Mouse (Mus musculus): ENCODE measurements at regions not wholly inside any gene's neighbourhood (a gene's known extent, or its start where the extent isn't known, plus 50 kb on each side); places are given as distances from the start of the nearest gene placed in this dataset.
"Not testable (repeated sequence)": the region's sequence is repeated elsewhere in the genome, so short reads cannot be mapped to it uniquely, and the experiment has no call there.

DNA sequence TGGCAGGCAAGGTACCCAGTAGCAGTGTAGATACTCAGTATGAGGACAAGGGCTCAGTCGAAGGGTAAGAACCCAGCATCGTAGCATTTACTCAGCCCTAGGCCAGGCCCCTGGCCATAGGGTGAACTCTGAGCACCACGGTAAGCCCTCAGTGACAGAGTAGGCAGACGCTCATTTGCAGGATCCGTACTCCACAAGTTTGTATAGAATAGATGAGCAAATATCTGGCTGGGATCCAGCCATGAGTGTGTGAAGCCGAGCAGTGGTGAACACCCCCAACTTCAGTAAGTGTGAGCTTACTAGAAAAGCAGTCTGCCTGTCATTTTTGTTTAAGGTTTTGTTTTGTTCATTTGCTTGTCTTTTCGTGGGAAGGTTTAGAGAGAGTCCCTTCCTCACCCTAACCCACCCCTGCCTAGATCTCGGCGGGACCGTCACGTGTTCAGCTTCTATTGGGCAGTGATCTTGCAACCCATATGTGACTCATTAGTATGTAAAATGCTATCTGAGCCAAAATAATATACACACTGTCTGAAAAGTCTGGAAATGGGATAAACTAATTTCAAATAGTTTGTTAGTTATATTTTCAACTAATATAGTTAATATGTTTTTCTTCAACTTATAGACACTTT is 76.3 kb downstream of the Gm5447 start:
- no peak for DNase-seq

DNA sequence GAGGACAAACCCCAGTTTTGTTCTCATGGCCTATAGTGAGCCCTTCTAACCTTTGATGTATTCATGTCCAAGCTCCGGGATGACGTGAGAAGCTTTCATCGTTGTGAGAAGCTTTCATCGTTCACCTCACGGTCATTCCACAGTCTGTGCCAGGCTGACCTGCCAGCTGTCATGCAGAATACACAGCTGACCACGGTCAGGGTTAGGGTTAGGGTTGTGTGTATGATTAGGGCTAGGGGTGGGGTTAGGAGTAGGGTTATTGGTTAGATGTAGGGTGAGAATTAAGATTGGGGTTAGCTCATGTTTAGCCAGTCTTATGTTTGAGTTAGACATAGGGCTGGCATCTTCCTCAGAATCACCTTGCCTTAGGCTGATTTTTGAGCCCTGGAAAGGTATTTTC is 77.6 kb downstream of the Gm5447 start:
- DNase-seq, result not testable (repeated sequence)

DNA sequence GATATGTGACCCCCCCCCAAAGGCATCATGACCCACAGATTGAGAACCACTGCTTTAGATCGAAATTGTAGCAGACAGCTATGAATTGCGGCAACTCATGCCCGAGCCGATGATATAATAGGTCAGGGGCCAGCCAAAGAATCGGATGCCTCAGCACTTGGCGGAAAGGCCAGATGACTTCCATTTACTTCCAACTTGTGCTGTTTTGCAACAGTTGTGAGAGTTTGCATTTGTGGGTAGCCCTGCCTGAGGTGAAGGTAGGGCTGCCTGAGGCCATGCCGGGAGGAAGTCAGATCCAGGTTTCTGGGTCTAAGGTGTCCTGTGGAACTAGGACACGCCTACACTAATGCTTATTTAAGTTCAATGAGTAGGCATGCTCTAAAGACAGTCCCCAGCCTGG is 80.4 kb downstream of the Gm5447 start:
- no peak for DNase-seq

DNA sequence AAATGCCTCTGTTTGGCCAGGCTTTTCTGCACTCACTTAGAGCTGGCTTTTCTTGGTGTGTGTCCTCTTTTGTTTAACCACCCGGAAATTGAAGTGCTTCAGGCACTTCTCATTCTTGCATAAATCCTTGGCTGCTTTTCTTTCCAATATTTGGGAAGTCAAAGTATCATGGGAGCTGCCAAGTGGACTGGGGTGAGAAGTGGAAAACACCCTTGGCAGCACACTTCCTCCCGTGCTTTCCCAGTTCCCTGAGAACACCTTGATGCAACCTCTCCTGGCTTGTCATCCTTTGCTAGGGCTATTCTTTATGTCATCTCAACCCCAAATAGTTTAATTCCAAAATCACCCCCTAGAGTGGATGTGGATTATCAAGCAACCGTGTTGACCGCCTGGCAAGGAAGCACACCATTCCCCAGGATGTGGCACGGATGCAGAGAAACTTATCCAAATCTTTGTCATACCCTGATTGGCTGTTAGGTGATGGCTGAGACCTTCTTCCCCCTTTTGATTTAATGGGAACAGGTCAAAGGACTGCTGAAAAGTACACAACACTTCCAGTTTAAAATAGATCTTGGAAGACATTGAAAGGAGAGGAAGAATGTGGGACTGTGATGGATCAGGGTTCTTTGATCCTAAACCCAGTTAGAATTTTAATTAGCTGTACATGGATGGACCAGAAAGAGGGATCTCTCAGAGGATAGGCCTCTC is 81.5 kb downstream of the Gm5447 start:
- DNase-seq, result no peak

DNA sequence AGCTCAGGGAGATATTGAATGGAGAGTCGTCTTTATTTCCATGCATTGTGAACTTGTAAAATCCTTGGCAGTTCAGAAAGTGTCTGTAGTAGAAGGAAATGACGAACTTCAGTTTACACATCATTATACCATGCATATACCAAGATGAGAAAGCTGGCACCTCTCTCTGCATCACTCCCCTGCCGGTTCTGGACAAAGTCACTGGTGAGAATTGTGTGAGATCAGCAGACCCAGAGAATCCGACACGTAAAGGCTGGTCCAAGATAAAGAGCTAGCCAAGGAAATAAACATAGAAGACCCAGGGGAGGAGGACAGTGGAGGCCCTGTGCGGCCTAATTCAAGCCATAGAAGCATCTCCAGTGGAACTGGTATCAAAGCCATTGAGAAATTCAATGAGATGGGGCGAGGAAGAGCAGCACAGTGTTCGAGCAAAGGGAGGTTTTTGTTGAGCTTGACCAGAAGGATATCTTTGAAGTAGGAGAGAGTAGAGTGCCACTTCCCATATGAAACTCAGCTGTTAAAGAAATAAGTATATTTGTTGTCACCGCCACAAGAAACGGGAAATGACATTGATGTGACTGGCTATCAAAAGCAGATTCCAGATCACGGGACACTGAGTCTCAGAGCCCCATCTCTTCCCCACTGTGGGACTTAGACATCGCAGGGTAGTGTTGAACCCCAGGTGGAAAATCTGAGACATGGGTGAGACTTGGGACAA is 82.3 kb downstream of the Gm5447 start:
- DNase-seq, result no peak

DNA sequence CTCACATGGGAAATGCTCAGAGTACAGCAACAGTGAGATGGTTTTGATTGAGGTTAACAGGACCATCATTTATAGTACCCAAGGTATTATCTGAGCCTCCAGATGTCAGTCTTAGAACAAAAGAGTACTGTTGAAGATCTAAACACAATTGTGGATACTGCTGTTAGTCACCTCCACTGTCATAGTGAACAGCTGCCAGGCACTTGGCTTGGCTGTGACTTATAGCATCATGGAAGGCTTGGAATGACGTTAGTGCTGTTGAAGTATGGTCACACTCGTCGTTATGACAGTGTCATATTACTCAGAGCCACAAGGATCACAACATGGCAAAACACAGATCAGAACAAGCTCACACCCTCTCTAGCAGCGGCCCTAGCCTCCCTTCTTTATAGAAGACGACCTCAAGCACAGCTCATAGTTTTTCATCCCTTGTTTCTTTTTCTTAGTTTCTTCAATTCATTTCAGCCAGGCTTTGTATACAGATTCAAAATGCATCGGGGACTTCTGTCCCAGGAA is 87.0 kb downstream of the Gm5447 start:
- no peak for DNase-seq

DNA sequence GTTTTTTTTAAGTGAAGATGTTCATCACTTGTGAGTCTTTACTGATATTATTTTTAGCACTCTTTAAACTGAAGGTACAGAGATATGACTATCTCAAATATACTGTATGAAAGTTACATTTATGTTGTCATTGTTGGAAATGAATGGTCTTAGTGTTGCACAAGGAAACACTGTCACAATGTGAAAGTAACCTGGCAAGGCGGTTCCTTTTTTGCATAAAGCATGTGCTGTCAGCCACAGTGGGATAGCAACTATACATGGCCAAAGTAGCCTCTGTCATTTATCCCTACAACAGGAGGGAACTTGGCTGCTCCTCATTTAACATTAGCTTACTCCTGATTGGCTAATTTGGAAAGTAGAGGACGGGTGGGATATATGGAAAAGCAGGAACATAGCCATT is 94.3 kb downstream of the Gm5447 start:
- DNase-seq, result no peak

DNA sequence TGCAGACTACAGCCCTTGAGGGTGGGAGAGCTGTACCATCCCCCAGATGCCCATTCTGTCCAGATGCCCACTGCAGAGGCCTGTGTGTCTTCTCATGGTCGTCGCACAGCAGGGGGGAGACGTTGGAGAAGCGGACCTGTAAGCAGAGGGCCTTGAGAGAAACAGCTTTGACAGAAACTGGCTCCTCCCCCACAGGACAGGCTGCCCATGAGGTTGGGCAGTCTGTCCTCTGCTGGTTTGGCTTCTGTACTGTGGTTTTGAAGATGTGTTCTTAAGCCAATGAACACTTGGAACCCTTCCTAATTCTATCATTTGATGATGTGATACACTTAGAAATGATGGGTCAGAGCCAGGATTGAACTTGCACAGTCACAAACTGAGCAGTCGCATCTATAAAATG is 102.5 kb downstream of the Gm5447 start:
- DNase-seq, result no peak

DNA sequence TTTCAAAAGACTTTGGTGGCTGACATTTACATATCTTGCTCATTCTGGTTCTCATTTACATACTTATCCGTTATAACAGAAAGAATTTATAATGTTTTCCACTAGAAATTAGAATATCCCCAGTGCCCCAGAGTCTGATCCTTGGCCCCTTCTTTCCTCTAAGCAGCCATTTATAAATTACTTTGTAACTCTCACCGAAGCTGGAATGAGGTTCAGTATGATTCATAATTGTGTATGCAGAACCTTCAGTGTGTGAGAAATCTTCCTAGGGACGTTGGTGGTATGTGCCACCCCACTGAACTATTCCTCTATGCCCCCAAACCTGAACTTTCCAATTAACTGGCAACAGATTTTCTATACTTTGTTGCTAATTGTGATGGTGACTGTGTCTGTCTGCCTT is 104.7 kb downstream of the Gm5447 start:
- no peak for DNase-seq

DNA sequence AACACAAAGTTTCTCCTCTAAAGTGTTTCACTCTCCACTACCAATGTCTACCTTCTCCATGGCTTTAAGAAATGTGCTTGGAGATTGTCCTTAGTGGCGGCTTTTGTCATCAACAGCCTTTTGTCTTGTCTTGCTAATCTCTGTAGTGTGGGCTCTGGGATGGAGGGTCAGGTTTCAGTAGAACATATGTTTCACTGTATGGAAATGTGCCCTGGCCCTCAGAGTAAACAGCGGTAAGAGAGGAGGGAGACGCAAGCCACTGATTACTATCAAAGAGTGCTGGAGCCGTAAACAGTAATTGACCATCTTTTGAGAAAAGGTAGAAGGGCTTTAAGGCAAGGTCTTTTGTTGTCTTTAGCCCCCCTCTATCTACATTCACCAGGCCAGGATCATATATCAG is 106.2 kb downstream of the Gm5447 start:
- no peak for DNase-seq

DNA sequence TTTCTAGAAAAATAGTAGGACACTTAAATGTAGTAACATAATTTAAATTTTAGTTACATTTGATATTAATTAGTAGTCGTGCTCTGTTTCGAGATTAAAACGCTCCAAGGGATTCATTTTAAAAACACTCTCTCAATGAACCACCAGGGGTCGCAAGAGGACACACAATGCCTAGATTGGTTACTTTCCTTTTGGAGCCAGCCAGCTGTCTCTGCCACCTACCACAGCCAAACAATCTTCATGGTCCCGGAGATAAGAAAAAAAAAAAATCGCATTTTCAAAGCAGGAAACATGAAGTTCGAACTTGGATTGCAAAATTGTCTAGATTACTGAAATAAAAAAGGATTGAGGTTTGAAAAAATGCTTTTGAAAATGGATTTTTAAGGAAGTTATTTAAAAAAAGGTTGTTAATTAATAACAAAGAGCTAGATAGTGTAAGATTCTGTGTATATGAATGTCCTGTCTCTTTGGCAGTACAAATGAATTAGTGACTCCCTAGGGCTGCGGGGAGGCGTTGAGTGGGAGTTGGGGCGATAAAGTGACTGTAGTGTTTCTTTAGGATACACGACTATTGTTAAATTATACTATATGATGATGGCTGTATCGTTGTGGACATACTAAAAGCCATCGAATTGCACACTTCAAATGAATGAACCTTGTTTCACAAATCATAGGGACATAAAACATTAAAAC is 108.6 kb downstream of the Gm5447 start:
- peak; percentile 81 for DNase-seq

DNA sequence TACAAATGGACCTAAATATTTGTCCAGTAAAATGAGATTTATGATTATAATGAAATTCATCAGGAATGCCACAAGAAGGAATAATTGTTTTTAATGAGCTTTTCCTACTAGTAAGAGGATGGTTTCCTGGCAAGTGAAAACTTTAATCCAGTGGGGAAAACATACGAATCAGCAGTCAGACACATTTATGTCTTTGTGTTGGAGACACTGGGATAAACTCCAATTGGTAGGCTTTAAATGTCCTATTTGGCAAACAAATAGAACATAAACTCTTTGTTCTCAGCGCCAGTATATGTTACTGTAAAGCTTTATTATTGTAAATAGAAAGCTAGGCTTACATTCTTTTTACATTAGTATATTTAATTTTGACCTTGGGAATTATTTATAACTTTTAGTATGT is 127.0 kb downstream of the Gm5447 start:
- DNase-seq, result no peak

DNA sequence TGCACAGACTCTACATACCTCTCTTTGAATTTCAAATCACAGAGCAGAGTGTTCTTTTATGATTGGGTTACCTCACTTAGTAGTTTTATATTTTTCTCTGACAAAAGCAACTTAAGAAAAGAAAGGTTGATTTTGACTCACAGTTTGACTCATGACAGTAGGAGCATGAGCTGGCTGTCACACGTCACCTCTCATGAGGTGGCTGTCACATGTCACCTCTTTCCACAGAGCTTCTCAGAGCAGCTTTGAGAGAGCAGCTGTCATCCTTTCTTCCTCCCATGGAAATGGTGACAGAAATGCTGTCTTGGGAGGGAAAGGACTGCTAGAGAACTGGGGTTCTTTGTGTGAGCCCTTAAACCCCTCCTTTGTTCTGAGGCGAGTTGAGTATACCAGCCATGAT is 133.4 kb downstream of the Gm5447 start:
- no peak for DNase-seq

DNA sequence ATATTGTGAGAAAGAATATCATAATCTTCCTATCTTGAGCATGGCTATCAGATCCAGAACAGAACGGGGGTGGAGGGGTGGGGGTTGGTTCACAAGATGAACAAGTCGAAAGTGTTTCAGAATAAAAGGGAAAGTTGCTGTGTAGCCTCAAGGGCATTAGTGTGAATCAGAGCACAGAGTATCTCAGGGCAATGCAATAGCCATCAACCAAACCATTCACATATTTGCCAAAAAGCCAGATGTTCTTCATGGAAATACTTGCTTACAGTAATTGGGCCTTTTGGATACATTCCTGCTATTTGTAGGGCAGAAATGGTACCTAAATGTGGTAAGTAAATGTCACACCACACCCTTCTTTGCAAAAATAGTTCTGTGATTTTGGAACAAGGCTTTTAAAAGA is 135.2 kb downstream of the Gm5447 start:
- DNase-seq, result no peak

DNA sequence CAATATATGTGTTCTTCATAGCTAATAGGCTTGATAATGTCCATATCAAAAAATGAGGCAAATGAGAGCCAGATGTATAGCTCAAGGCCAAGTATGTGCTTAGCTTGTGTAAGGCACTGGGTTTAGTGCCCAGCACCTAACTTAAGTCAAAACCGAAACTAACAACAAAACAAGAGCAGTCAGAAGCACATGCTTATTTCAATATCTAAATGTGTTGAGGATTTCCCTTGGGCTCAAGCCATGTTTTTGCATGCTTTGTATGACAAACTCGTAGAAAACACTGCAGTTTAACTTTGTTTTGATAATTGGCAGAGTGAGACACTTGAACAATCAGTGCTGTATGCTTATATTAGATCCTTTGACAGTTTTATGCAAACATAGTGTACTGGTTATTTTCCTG is 148.7 kb downstream of the Gm5447 start:
- no peak for DNase-seq

DNA sequence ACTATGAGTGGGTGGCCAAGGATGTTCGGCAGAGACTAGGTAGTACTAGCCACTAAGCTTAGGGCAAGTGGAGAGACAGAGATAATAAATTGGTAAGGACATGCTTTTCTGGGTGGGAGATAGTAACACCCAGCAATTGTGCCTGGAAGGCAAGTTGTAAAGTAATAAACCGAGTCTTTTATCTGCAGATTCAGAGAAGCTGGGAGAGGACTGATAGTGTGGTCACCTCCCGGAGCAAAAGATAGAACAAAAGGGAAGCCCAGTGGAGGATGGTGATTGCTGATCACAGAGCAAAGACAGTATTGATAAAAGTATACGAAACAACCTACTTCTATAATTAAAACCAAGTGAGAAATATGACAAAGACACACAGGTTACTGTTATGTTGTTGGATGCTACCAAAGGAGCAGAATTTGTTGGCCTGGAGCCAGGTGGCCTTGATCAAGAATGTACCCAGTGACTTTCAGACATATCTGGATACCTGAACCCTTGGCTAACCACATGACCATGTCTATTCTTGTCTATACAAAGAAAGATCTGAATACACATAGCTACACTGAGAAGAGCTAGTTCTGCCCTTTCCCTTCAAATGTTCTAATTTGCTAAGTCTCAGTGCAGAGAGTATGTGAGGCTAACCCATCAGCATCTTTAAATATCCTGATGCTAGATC is 150.7 kb downstream of the Gm5447 start:
- DNase-seq, result no peak

DNA sequence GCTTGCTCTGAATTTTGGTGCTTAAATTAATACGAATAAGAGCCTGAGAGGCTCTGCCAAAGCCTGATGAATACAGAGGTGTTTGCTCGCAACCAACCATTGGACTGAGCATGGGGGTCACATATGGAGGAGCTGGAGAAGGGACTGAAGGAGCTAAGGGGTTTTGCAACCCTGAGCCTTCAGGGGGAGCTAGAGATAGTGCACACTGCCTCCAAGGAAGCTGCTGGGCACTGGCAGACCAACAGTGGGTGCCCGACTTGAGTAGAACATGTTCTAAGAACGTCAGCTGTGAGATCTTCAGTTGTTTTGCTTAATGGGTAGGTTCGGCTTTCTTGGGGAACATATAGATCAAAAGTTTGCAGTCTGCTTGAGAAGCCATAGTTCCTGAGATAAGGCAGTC is 158.5 kb downstream of the Gm5447 start:
- DNase-seq, result no peak

DNA sequence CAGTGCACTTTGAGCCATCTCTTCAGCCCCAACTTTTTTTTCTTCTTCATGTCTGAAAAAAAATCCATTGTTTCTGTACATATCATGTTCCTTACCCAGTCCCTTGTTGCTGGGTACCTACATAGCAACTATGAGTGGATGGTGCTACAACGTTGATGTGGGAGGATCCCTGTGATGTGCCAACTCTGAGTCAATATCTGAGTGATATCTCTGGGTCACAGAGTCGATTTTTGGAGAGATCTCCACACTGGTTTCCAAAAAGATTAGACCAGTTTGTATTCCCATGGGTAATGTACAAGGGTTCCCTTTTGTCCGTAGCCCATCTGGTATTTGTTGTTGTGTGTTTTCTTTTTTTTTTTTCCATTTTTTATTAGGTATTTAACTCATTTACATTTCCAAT is 165.7 kb downstream of the Gm5447 start:
- no peak for DNase-seq

DNA sequence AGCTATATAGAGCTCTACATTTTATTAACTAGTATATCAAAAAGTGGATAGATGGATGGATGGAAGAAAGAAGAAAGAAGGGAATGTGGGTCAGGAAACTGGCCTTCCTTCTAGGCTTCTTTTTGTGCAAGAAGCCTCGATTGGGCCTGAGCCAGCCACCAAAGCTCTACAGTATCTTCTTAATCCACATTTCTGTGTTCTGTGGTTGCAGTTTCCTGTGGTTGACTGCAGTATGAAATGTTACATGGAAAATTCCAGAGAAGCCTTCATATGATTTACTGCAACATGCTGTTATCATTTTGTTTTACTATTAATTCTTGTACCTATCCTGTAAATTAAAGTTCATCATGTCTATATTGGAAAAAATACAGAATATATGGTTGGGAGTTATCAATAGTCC is 173.3 kb downstream of the Gm5447 start:
- peak; percentile 3 for DNase-seq

DNA sequence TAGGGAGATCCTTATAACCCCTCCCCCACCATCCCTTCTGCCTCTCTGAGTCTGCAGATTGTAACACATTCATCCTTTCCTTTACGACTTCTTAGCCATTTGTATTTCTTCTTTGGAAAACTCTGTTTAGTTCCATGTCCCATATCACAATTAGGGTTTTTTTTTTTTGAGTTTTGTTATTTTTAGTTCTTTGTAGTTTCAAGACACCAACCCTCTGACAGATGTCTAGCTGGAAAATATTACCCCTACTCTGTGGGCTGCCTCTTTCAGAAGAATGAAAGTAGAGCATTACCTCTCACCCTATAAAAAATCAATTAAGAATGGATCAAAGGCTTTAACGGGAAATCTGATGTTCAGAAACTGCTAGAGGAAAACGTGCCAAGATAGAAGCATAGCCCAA is 180.1 kb downstream of the Gm5447 start:
- DNase-seq, result no peak

DNA sequence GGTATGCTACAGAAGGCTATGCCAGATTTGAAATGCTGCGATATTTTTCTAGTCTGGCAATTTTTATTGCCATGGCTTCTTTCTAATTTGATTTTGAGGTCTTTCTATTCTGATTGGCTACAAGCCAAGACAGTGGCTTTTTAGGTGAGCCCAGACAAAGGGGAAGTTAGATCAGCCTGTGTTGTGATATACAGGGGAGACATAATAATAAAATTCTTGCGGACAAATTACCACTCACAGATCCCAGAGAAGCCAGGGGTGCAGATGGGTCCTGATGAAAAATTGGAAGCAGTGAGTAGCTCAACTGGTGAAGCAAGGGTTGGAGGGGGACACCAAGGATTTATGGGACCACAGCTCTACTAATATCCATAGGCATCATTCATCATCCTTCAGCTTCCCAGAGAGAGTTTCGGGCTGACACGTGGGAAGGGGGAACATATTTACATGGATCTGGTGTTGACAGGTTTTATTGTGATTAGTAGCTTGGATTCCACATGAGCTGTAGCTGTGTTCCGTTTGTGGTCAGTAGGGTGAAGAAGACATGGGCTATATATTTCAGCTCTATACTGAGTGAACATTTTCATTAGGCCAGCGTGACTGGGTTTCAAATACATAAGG is 190.0 kb downstream of the Gm5447 start:
- DNase-seq, result no peak

DNA sequence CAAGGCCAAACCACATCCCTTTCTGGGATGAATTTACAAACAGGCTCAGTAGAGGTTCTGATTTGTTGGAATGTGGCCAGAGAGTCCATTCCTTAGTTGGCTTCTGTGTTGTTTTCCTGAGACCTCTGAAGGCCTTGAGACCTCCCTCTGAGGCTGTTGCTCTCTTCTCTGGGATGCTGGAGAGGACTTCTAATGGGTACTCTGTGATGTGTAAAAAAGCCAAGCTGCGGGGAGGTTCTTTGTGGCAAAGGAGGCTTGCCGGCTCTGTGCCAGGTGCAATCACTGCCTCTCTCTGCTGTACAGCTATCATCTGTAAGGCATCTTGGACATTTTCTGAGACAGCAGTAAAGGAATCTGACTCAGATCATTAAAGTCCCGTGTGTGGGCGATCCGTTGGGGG is 192.3 kb downstream of the Gm5447 start:
- DNase-seq, result no peak

DNA sequence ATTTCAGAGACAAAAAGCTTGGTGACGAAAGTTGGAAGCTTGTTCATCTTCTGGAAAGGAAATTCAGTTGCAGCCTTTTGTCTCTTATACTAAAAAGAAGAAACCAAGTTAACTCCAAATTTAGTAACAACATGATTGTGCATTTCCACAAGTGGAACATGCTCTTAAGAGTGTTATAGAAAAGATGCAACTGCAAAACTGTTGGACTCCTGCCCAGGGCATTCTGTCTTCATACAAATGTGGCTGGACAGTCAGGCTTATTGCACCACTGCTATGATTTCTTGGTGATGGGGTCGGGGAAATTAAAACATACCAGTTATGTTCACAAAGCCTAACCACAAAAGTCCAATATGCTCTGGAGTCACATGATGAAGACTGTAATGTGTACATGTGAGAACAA is 194.8 kb downstream of the Gm5447 start:
- DNase-seq, result no peak
